Mouse (Mus musculus) hindbrain, embryonic 13.5 days (tissue): ENCODE data around the gene Sstr2. TPM values are rescaled to one million over a fixed set of nuclear protein-coding genes. Genes with fewer than 3 reads are reported as not detected.

ENCODE experiments used
- ATAC-seq: fragments of 200-750 bp; cut with Nextera tagmentation; 2 replicates; pipeline ENCODE4 v1.8.0; 2017; ENCODE audit warnings: moderate TSS enrichment; ENCODE audit not compliant: low FRiP score
- H3K27ac ChIP-seq: fragments of 300-500 bp; sonication (generic); 2 replicates; pipeline ENCODE4 v1.5.1; 2015; ENCODE audit warnings: inconsistent platforms, mild to moderate bottlenecking, moderate library complexity
- H3K27me3 ChIP-seq: fragments of 300-500 bp; sonication (generic); 2 replicates; pipeline ENCODE4 v1.6.1; 2015; ENCODE audit warnings: mild to moderate bottlenecking, inconsistent platforms
- H3K36me3 ChIP-seq: fragments of 300-500 bp; sonication (generic); 2 replicates; pipeline ENCODE4 v1.6.1; 2015; ENCODE audit warnings: mild to moderate bottlenecking, inconsistent platforms
- H3K4me1 ChIP-seq: fragments of 300-500 bp; sonication (generic); replicated peaks from 2 replicates; pipeline ENCODE4 v1.6.1; 2015; ENCODE audit warnings: inconsistent platforms
- H3K4me2 ChIP-seq: fragments of 300-500 bp; sonication (generic); 2 replicates; pipeline ENCODE4 v1.6.1; 2015; ENCODE audit warnings: inconsistent platforms, mild to moderate bottlenecking, moderate library complexity
- H3K4me3 ChIP-seq: fragments of 300-500 bp; sonication (generic); 2 replicates; pipeline ENCODE4 v1.5.1; 2015; ENCODE audit warnings: mild to moderate bottlenecking, inconsistent platforms
- H3K9ac ChIP-seq: fragments of 300-500 bp; sonication (generic); 2 replicates; pipeline ENCODE4 v1.6.1; 2015; ENCODE audit warnings: mild to moderate bottlenecking, inconsistent platforms
- H3K9me3 ChIP-seq: fragments of 300-500 bp; sonication (generic); 2 replicates; pipeline ENCODE4 v1.6.1; 2016; ENCODE audit warnings: inconsistent platforms
- WGBS: fragments of 180-500 bp; shearing (Covaris S2); methylation state at CpG from one replicate; pipeline ENCODE4 v1.1.7; 2015; 5-methylcytosine and 5-hydroxymethylcytosine counted together
- polyA plus RNA-seq: library from polyadenylated mRNA; unstranded; fragments of >200 nt; fragmentation: Nextera tagmentation; extraction: Ambion mirVana; gene quantifications from 2 replicates; pipeline ENCODE4 v1.2.1, GENCODE M21; 2015

Gene Sstr2
- 32.8 and 34.9 TPM in 2 replicates for polyA plus RNA-seq

DNA sequence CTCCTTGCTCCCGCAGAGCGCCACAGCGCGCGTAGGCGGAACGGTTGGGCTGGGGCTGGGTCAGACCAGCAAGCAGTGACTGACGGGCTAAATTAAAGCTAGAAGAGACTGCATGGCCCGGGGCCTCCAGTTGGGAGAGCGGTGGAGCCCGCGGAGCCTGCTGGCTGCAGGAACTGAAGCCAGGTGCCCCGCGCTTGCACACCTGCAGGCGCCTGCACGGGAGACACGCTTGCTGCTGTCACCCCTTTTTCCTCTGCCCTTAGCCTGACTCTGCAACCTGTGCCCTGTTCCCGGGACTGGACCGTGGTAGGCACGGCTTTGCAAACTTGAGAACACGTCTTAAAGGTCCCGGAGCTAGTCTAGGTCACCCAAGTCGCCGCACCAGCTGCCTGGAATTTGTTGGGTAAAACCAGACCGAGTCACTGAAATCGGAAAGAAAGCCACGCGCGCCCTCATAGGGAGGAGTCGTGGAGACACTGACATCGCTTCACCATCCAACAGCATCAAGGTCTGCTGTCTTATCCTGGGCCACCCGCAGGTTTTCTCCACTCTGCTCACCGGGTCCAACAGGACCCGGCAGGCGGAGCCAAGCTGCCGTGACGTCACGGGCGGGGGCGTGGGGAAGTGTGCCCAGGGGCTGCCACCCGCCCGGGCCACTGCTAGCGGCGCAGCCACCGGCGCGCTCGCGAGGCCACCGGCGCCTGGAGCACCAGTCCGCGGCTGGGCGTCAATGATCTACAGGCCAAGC lies at the start of gene Sstr2:
Gene Sstr2 (plus strand): TSS at position 671 of the 748 bp plus-strand sequence.
- Histone ChIP-seq H3K4me2 (peak within 1 kb of the TSS; percentile 86), H3K36me3 (0 out of 2 replicates have a peak, but pooled peaks cover under 1% of the 10 kb centered on the region), H3K9ac (peak within 1 kb of the TSS; percentile 83), H3K27ac (peak within 1 kb of the TSS; percentile 61), H3K4me1 (peaks cover 43% of the 10 kb centered on the region), H3K9me3 (no peaks in the 10 kb centered on the region), H3K4me3 (peak within 1 kb of the TSS; percentile 55), H3K27me3 (peaks cover 17% of the 10 kb centered on the region; the same call in 1 of the 2 replicates)
- ATAC-seq: peak; percentile 81
- 1% methylated on average over 54 of the region's 54 CpGs for WGBS

DNA sequence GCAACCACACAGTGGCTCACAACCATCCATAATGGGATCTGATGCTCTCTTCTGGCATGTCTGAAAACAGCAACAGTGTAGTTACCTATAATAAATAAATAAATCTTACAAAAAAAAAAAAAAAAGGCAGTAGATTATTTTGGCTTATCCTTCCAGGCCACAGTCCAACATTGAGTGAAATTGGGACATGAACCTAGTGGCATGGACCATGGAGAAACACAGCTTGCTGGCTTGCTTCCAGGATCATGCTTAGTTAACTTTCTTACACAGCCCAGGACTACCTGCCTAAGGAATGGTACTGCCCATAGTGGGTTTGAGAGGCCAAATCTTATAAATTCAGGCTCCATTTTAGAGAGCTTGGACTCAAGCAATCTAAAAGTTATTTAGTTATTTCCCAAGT lies 47.5 kb upstream of the Sstr2 start:
- no peak for ATAC-seq

DNA sequence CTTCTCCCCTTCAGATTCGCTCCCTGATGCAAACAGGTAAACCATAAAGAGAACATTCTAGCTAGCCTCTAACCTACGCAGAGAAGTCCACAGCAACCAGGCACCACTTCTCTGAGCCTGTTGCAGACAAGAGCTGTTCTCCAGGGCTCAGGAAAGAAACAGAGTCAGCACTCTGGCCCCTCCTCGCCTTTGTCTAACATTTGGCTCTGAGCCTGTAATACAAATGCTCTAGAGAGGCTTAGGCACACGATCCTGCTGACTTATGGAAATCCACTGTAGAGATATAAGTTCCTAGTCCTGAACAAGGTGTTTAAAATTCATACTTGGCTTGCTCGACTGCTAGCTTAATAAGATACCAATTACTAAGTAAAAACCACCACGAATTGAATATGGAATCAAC lies 46.5 kb upstream of the Sstr2 start:
- no peaks in the 10 kb centered on the region for H3K9me3 ChIP-seq
- H3K9ac ChIP-seq: no peak overlapping the region
- H3K36me3 ChIP-seq: no peaks in the 10 kb centered on the region
- WGBS: 47% methylated on average over 6 of the region's 6 CpGs
- no peak overlapping the region for H3K4me3 ChIP-seq
- no peak overlapping the region for H3K4me2 ChIP-seq
- H3K27me3 ChIP-seq: no peaks in the 10 kb centered on the region
- ATAC-seq: no peak; the same call in 1 of the 2 replicates
- H3K4me1 ChIP-seq: peaks cover 23% of the 10 kb centered on the region
- H3K27ac ChIP-seq: 0 out of 2 replicates have a peak overlapping the region, but pooled peaks have one; percentile 5

More for the DNA sequence above, 47.5 kb upstream of the Sstr2 start:
- H3K4me2 ChIP-seq: no peak overlapping the region
- no peak overlapping the region for H3K9ac ChIP-seq
- no peaks in the 10 kb centered on the region for H3K36me3 ChIP-seq
- H3K4me3 ChIP-seq: no peak overlapping the region
- H3K4me1 ChIP-seq: peaks cover 23% of the 10 kb centered on the region
- no peaks in the 10 kb centered on the region for H3K27me3 ChIP-seq
- H3K27ac ChIP-seq: no peak overlapping the region
- H3K9me3 ChIP-seq: no peaks in the 10 kb centered on the region

DNA sequence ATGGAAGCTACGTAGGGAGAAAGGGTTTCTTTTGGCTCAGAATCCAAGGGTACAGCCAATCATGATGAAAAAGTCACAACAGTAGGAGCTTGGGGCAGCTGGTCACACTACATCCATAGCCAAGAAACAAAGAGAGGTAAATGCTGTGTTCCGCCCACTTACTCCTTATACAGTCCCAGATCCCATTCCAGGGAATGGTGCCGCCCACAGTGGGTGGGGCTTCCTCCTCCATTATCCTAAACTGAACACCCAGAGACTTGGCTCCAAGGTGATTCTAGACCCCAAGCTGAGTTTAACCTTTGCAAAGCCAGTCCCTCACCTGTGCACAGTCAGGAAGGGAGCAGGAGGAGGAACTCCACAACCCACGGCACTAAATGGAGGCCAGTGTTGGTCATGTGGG lies 41.9 kb upstream of the Sstr2 start:
- WGBS: 87% methylated on average over 4 of the region's 4 CpGs
- Histone ChIP-seq H3K9me3 (no peaks in the 10 kb centered on the region), H3K9ac (no peak overlapping the region)

DNA sequence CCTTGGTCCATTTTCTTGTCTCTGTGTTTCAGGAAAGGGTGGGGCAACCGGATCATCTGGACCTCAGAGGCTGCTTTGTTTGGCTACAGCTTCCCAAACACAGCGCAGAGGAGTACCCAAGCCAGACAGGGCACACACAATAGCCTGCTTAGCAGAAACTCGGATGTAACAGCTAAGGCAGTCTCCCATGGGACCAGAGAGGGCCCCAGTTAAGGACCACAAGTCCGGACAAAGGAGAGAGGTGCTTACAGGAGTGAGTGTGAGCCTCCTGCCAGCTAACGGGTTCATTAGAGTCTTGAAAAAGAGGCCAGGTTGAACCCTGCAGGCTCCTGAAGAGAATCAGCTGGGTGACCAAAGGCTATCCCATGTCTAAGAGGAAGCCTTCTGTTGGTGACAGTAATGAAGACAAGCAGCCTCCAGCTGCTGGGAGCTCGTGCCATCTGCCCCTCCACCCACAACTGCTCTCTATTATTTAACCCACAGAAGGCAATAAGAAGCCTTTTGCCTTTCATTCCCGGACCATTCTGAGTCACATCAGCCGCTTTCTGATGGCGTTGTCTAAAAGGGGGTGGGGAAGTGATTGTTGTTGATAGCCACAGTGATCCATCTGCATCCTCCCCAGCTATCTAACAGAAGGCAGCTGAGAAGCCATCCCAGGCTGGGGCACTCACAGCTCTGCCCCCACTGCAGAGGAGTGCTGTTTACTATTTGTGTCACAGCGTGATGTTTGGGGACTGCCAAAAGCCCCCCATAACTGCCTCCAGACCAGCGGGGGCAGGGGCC lies 35.1 kb upstream of the Sstr2 start:
- H3K36me3 ChIP-seq: no peaks in the 10 kb centered on the region
- H3K4me2 ChIP-seq: no peak overlapping the region
- peaks cover 29% of the 10 kb centered on the region for H3K4me1 ChIP-seq
- no peak overlapping the region for H3K4me3 ChIP-seq
- WGBS: 21% methylated on average over 11 of the region's 11 CpGs
- peak; percentile 81 for ATAC-seq
- peak overlapping the region; percentile 84 for H3K27ac ChIP-seq
- no peaks in the 10 kb centered on the region for H3K27me3 ChIP-seq
- 0 out of 2 replicates have a peak overlapping the region, but pooled peaks have one; percentile 29 for H3K9ac ChIP-seq
- no peaks in the 10 kb centered on the region for H3K9me3 ChIP-seq

More for the DNA sequence above, 41.9 kb upstream of the Sstr2 start:
- H3K27ac ChIP-seq: no peak overlapping the region
- H3K4me3 ChIP-seq: no peak overlapping the region
- no peaks in the 10 kb centered on the region for H3K36me3 ChIP-seq
- no peak for ATAC-seq
- H3K4me1 ChIP-seq: peaks cover 24% of the 10 kb centered on the region
- no peaks in the 10 kb centered on the region for H3K27me3 ChIP-seq
- H3K4me2 ChIP-seq: no peak overlapping the region

DNA sequence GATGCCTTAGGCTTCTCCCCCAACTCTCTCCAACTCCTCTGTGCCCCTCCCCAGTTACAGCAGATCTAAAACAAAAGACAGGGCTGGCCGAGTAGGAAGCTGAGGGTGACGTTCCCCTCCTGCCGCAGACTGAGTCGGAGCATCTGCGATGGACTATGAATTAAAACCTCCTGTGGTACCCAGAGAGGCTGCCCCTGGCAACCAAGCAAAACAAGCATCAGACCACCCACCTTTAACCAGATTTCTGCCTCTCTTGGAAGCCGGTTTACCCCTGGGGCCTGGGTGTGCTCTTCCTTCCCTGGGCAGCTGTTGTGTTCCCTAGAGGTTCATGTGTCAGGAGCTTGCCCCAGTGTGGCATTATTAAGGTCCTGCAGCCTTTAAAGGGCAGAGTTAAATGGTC lies 32.7 kb upstream of the Sstr2 start:
- Histone ChIP-seq H3K27ac (peak overlapping the region; percentile 1; the same call in 1 of the 2 replicates), H3K4me3 (no peak overlapping the region), H3K4me1 (peaks cover 20% of the 10 kb centered on the region), H3K4me2 (no peak overlapping the region), H3K27me3 (no peaks in the 10 kb centered on the region), H3K36me3 (no peaks in the 10 kb centered on the region), H3K9me3 (no peaks in the 10 kb centered on the region), H3K9ac (no peak overlapping the region)
- no peak for ATAC-seq
- WGBS: 9% methylated on average over 6 of the region's 6 CpGs

DNA sequence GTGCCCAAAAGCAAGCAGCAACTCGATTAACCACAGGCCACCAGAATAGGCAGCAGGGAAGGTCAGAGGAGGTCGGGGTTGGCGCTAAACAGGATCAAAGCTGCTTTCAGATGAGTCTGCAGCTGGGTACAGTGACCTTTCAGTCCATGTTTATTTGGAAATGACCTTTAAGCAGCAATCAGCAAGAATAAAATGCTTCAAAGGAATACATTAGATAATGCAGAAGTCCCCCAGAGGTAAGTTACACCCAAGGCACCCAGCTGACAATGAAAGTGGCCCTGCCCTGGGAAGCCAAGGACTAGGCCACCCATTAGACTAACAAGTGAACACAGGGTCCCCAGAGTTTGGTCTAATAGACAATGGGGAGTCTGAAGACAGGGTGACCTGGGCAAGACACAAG lies 30.2 kb upstream of the Sstr2 start:
- Histone ChIP-seq H3K9me3 (no peaks in the 10 kb centered on the region), H3K27me3 (no peaks in the 10 kb centered on the region), H3K4me2 (no peak overlapping the region), H3K9ac (no peak overlapping the region), H3K27ac (no peak overlapping the region), H3K36me3 (no peaks in the 10 kb centered on the region), H3K4me3 (no peak overlapping the region), H3K4me1 (peaks cover 12% of the 10 kb centered on the region)
- no peak for ATAC-seq
- WGBS: 57% methylated on average over 3 of the region's 3 CpGs

DNA sequence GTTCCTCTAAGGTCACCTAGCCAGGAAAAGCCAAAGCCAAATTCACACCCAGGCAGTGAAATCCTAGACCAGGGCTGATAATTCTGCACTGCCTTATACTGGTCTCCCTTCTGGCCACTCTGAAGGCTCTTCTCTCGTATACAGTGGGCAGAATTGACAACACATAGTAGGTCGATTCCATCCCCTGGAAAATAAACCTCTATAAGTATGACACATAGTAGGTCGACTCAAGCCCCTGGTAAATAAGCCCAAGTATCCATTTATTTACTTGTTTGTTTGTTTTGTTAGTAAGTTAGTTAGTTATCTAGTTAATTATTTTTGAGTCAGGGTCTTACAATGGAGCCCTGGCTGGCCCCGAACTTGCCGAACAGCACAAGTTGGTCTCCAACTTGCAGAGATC lies 24.0 kb upstream of the Sstr2 start:
- no peaks in the 10 kb centered on the region for H3K27me3 ChIP-seq
- H3K9me3 ChIP-seq: no peaks in the 10 kb centered on the region
- H3K9ac ChIP-seq: no peak overlapping the region
- no peaks in the 10 kb centered on the region for H3K36me3 ChIP-seq
- H3K27ac ChIP-seq: no peak overlapping the region
- no peak for ATAC-seq
- no peak overlapping the region for H3K4me2 ChIP-seq
- H3K4me3 ChIP-seq: no peak overlapping the region
- H3K4me1 ChIP-seq: peaks cover 4% of the 10 kb centered on the region; the same call in 1 of the 2 replicates
- 89% methylated on average over 5 of the region's 5 CpGs for WGBS

DNA sequence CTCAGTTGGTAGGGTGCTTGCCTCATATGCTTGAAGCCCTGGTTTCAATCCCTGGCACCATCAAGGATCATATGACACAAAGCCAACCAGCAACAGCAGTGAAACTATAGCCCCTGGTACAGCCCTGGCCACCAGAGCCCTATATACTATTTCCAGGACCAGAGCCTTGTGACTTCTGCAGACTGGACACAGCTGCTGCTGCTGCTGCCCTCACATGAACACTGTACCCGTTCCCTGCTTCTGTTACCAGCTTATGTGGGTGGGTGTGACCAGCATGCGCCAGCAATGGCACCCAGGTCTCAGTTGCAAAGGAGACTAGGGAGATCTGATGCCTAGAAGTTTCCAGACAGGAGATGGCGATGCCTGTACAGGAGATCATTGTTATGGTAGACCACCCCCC lies 21.5 kb upstream of the Sstr2 start:
- Histone ChIP-seq H3K4me3 (no peak overlapping the region), H3K4me2 (no peak overlapping the region), H3K27ac (no peak overlapping the region), H3K9ac (no peak overlapping the region), H3K4me1 (peaks cover 27% of the 10 kb centered on the region), H3K27me3 (no peaks in the 10 kb centered on the region), H3K9me3 (no peaks in the 10 kb centered on the region), H3K36me3 (no peaks in the 10 kb centered on the region)
- no peak for ATAC-seq
- 87% methylated on average over 3 of the region's 3 CpGs for WGBS

DNA sequence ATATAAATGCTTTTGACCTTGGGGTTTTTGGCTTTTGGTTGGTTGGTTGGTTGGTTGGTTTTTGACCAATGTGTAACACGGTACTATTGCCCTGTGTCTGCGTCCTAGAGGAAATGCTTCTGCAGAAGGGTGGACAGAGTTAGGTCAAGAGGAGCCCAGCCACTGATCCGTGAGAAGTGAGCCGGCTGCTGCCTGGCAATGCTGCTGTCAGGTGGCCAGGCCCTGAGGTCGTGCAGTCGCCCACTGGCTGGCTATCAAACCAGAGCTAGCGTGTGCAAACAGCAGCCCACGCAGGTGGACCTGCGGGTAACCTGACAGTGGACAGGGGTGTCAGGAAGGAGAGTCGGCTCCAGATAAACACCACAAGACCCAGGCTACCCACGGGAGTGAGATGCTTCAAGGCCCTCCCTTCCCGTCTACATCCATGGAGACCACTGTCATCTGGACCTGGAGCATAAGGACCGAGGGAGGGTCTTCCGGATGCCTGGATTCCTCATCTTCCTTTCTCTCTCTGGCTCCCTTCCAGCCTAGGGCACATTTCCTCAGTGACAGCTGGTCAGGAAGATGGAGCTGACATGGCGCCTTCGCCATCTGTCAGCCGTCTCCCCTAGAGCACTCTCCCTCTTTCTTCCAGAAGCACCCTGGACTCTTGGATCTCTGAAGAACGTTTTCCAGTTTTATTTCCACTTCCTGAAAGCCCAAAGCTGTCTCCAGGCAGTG lies 18.5 kb upstream of the Sstr2 start:
- Histone ChIP-seq H3K9ac (no peak overlapping the region), H3K9me3 (0 out of 2 replicates have a peak, but pooled peaks cover 1% of the 10 kb centered on the region), H3K4me3 (no peak overlapping the region), H3K4me2 (no peak overlapping the region), H3K4me1 (peaks cover 31% of the 10 kb centered on the region), H3K36me3 (no peaks in the 10 kb centered on the region), H3K27me3 (no peaks in the 10 kb centered on the region), H3K27ac (peak overlapping the region; percentile 59)
- ATAC-seq: 0 out of 2 replicates have a peak, but pooled peaks have one; percentile 21
- 64% methylated on average over 18 of the region's 18 CpGs for WGBS

DNA sequence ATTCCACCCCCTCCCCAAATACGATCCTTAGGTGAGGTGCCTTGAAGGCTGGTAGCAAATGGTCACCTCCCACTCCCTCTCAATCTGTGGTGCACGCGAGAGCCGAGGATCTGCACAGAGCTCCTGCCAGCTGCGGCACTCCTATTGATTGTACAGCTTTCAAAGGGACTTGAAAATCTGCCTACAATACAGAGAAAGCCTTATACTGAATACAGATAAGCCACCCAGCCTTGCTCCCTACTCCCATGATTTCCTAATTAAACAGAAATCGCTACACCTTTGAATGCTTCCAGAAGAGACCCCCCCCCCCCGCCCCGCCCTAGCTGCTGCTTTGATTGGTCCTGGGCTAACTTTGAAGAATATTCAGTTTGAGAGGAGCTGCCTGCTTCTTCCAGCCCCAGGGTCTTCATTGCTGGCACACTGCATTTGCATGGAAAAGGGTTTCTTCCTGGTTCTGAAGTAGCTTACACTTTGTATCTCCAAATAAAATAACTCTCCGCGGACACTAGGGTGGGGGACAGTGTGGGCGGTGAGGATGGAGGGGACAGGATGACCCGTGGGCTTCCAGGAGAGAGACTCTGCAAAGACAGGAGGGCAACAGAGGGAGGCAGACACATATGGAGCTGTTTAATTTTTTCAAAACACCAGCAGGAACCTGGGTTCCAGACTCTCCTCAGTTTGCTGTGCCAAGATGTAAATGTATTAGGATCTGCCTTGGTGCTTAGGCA lies 17.4 kb upstream of the Sstr2 start:
- 48% methylated on average over 12 of the region's 12 CpGs for WGBS
- 0 out of 2 replicates have a peak, but pooled peaks have one; percentile 54 for ATAC-seq

More for the DNA sequence above, 17.4 kb upstream of the Sstr2 start:
- H3K36me3 ChIP-seq: no peaks in the 10 kb centered on the region
- H3K9ac ChIP-seq: no peak overlapping the region
- H3K9me3 ChIP-seq: peaks cover 7% of the 10 kb centered on the region; the same call in 1 of the 2 replicates
- peaks cover 31% of the 10 kb centered on the region for H3K4me1 ChIP-seq
- H3K27ac ChIP-seq: peak overlapping the region; percentile 59
- H3K4me2 ChIP-seq: no peak overlapping the region
- no peak overlapping the region for H3K4me3 ChIP-seq
- no peaks in the 10 kb centered on the region for H3K27me3 ChIP-seq
